Mouse (Mus musculus) embryo, embryonic 10.5 days (tissue): ENCODE data around the gene Gm10518.

Experiments
- DNase-seq: peaks from one replicate; pipeline ENCODE4 v3.0.0-alpha.2; 2015; ENCODE audit warnings: low spot score

The Gm10518 gene

GRCm38 (mm10) chr1:179833596-179833995 lies 30.4 kb downstream of the Gm10518 start:
- no peak for DNase-seq

GRCm38 (mm10) chr1:179835753-179836425 lies 32.7 kb downstream of the Gm10518 start:
- DNase-seq = no peak

DNA sequence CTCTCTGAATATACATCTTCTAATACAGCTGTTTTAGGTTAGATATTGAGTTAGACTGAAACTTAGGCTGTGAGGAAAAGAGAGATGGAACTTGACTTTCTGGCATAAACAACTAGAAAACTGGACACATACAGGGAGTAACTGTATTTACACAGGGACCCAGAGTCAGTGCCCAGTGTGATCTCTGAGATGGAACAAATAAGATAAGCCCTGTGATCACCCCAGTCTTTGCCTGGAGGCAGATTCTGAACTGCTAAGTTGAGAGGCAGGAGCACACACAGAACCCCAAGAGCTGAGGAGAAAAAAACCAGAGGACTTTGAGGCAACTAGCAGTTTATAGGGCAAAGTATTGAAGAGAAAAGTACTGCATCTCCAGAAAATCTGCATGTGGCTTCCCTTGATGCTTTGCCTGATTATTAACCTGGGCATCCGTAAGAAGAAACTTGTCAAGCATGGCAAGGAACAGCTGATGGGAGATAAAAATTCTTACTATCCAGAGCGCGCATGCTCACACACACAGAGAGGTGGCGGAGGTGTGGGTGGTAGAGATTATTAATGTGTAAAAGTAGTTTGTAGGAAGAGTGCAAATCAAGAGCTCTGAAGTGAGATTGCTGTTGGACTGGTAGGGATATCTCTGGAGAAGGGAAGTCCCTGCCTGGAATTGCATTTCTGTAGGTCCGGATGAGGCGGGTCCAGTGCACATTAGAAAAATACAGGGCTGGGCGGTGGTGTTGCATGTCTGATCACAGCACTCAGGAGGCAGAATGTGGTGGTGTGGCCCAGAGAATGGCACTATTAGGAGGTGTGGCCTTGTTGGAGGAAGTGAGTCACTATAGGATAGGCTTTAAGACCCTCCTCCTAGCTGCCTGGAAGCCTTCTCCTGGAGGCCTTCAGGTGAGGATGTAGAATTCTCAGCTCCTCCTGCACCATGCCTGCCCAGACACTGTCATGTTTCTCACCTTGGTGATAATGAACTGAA lies 33.5 kb downstream of the Gm10518 start:
- DNase-seq = no peak

DNA sequence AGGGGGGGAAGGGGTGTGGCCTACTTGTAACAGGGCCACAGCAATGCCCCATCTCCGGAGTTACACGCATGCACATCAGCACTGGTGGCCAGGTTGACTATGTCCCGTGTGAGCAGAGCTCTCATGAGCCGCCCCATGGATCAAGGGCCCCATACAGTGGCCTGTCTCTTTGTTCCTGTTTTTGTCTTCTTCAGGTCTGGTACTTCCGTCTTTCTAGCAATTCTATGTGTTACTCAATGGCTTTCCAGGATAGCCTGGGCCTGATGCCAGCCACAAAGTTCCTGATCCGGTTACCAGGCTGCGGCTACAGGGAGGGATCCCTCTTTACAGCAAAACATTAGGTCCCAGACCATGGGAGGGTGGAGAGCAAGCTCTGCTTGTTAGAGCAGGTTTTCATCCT lies 39.4 kb downstream of the Gm10518 start:
- no peak for DNase-seq

DNA sequence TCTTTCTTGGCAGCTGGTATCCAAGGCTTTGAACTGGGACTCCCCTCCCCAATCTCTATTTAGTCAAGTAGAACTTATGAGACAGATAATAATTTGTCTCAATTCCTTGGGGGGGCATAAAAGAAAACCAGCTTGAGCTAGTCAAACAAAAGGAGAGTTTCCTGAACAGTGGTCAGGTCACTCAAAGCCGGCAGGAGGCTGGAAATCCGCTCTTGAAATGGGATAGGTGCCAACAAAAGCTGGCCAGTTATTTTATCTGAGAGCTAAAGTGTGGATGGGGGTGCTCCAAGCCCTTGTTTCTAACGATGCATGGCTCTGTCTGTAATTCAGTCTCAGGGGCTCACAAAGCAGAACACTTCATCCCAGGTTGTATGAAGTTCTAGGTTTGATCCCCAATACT lies 40.8 kb downstream of the Gm10518 start:
- no peak for DNase-seq

- DNase-seq = peak; percentile 77
Observed at GRCm38 (mm10) chr1:179844894-179845293, 41.7 kb downstream of the Gm10518 start.

DNA sequence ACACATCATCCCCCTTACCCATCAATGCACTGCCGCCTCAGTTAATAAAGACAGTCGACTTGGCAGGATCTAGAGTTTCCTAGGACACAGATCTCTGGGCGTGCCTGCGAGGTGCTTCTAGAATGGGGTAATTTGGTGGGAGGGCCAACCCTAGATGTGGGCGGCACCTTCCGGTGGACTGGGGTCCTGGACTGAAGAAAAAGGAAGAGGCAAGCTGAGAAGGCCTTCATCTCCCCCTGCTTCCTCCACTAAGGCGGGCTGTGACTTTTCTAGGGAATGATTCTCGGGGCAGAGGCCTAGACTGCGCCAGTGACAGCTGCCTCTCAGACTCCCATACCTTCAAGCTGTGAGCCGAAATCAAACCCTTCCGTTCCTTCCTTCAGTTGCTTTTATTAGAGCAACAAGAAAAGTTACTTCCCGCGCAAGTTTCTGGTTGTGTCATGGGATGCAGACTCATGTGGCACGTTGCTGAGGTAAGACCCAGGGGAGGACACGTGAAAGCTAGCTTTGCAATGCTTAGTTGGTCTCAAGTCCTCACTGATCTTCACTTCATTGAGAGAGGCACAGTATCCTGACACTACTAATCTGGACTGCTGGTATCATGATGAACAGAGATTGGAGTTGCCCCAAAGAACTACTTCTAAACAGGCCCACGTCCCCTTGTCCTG lies 42.8 kb downstream of the Gm10518 start:
- DNase-seq = no peak

- DNase-seq = no peak
Observed at GRCm38 (mm10) chr1:179847173-179847572, 44.0 kb downstream of the Gm10518 start.

DNA sequence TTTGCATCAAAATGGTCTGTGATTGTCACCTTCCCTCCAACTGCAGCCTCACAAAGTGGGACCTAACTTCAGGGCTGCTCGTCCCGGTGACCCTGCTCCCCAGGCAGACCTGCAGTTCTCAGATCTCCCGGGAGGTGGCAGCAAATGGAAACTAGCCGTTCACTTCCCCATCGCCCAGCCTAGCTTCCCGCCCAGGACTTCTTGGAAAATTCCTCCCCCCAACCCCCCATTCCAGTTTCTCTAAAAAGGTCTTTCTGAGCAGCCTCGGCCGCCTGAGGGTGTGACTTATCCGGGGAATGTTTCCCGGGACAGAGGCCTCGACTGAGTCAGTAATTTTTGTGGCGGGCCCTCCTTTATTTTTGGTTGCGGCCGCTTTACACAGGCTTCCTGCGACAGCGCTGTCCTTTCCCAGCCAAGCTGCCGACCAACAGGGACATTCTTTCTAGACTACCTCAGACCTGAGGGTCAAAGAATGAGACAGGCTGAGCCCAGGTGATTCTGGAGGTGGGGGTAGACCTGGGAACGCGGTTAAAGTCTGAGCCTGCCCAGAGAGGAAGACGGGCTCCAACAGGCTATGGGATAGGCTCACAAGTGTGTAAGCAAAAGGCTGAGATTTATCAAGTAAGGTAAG lies 44.7 kb downstream of the Gm10518 start:
- DNase-seq = peak; percentile 93

- peak; percentile 50 for DNase-seq
Observed at GRCm38 (mm10) chr1:179853421-179853820, 50.2 kb downstream of the Gm10518 start.
